Mouse (Mus musculus) cortical plate, adult 2 months (tissue): Measurements from ENCODE around the gene Steap3.

Experiments
- CTCF ChIP-seq: fragments of 200-500 bp; IDR thresholded peaks from 2 replicates; pipeline ENCODE4 v1.5.1; 2011; ENCODE audit warnings: mild to moderate bottlenecking, control low read depth, low read length; ENCODE audit not compliant: insufficient read depth; ENCODE audit errors: extremely low read depth
- POLR2A ChIP-seq: fragments of 200-500 bp; IDR thresholded peaks from 2 replicates; pipeline ENCODE4 v1.6.1; 2011; ENCODE audit warnings: mild to moderate bottlenecking, low read length, control low read depth; ENCODE audit not compliant: insufficient read depth; ENCODE audit errors: extremely low read depth

DNA sequence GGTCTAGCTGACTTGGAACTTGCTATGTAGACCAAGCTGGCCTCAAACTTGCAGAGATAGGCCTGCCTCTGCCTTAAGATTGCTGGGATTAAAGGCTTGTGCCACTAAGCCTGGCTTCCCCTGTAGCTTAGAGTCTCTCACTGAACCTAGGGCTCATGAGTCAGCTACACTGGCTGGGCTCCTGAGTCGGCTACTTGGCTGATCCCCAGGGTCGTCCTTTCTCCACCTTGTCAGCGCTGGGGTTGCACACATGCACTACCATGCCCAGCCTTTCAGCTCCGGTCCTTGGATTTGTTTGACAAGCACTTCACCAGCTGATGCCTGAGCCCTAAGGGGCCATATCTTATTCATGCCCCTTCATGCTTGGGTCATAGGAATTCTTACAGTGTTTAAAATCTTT is 104.5 kb downstream of the Steap3 start:
- TF ChIP-seq POLR2A (no peak), CTCF (no peak)
